Mouse (Mus musculus): Measurements from ENCODE around the gene Ssr1. TPM values are rescaled to one million over a fixed set of nuclear protein-coding genes. Genes with fewer than 3 reads are reported as not detected.

The Ssr1 gene
- 152 TPM in 2 replicates for polyA plus RNA-seq (2015; fragmentation: Nextera tagmentation; extraction: Ambion mirVana)

DNA sequence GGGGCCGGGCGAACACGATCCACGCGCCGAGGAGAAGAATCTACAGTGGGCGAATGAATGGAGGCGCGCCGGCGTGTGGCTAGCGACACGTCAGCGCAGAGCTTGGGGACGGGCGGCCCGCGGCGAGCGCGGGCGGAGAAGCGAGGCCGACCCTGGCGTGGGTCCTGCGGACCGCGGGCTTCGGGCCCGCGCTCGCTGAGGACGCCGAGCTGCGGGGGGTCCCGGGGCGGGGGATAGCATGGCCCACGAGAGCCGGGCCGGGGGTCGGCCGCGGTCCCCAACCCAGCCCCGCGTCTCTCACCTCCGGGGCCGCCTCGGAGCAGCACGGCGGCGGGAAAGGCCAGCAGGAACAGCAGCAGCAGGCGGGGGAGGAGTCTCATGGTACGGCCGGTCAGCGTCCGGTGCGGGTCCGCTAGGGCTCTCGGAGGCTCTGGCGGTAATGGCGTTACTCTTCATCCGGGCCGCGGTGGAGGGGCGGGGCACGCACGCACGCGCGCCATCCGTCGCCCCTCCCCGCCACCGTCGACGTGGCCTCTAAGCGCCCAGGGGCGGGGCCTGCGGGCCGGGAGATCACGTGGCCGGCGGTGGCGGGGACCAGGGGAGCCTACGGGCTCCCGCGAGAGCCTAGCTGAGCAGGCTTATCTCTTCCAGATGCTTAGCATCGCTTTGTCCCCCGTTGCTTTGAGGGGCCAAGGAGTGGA, at the start of gene Ssr1:
Gene Ssr1 (minus strand): TSS at position 514 of the 701 bp plus-strand sequence.
- no peaks in the 10 kb centered on the region for H3K9me3 ChIP-seq
- H3K4me1 ChIP-seq, result peaks cover 5% of the 10 kb centered on the region; the same call in 1 of the 2 replicates
- H3K4me3 ChIP-seq, result peak within 1 kb of the TSS; percentile 99
- H3K27me3 ChIP-seq, result no peaks in the 10 kb centered on the region
- peak within 1 kb of the TSS; percentile 97 for H3K27ac ChIP-seq
- peak; percentile 97 for ATAC-seq (ENCODE audit: insufficient number of reproducible peaks, low FRiP score, low TSS enrichment, low read depth)
- WGBS, result under 1% methylated on average over 81 of the region's 89 CpGs
- peaks cover 23% of the 10 kb centered on the region for H3K36me3 ChIP-seq
- peak within 1 kb of the TSS; percentile 55 for H3K4me2 ChIP-seq
- peak within 1 kb of the TSS; percentile 96 for H3K9ac ChIP-seq

- Histone ChIP-seq H3K9ac (peak overlapping the region; percentile 67), H3K4me1 (peaks cover 16% of the 10 kb centered on the region), H3K9me3 (no peaks in the 10 kb centered on the region), H3K27ac (no peak overlapping the region), H3K36me3 (peaks cover 30% of the 10 kb centered on the region), H3K4me3 (peak overlapping the region; percentile 65), H3K27me3 (no peaks in the 10 kb centered on the region), H3K4me2 (peak overlapping the region; percentile 81)
- ATAC-seq (ENCODE audit: insufficient number of reproducible peaks, low FRiP score, low TSS enrichment, low read depth), result no peak
- 37% methylated on average over 12 of the region's 12 CpGs for WGBS
These were observed 43.8 kb upstream of the Ssr1 start for GRCm38 (mm10) chr13:38037811-38038210.

GRCm38 (mm10) chr13:38037044-38037687, 43.1 kb upstream of the Ssr1 start, which contains the start of gene Cage1:
Gene Cage1 (minus strand): TSS chr13:38037069.
- H3K4me1 ChIP-seq, result peaks cover 16% of the 10 kb centered on the region
- H3K4me3 ChIP-seq, result peak within 1 kb of the TSS; percentile 65
- peak within 1 kb of the TSS; percentile 67 for H3K9ac ChIP-seq
- peak; percentile 92 for ATAC-seq (ENCODE audit: insufficient number of reproducible peaks, low FRiP score, low TSS enrichment, low read depth)
- H3K4me2 ChIP-seq, result peak within 1 kb of the TSS; percentile 81
- H3K36me3 ChIP-seq, result peaks cover 25% of the 10 kb centered on the region
- H3K9me3 ChIP-seq, result no peaks in the 10 kb centered on the region
- H3K27me3 ChIP-seq, result no peaks in the 10 kb centered on the region
- H3K27ac ChIP-seq, result peak within 1 kb of the TSS; percentile 80
- WGBS, result under 1% methylated on average over 47 of the region's 47 CpGs

GRCm38 (mm10) chr13:38036343-38037043, 42.5 kb upstream of the Ssr1 start, which contains the start of gene Riok1:
Gene Riok1 (plus strand): TSS chr13:38036995.
- Histone ChIP-seq H3K27ac (peak within 1 kb of the TSS; percentile 80), H3K27me3 (no peaks in the 10 kb centered on the region), H3K4me1 (peaks cover 16% of the 10 kb centered on the region), H3K36me3 (peaks cover 18% of the 10 kb centered on the region), H3K9me3 (no peaks in the 10 kb centered on the region), H3K9ac (peak within 1 kb of the TSS; percentile 67), H3K4me2 (peak within 1 kb of the TSS; percentile 81), H3K4me3 (peak within 1 kb of the TSS; percentile 65)
- 9% methylated on average over 37 of the region's 37 CpGs for WGBS
- ATAC-seq (ENCODE audit: insufficient number of reproducible peaks, low FRiP score, low TSS enrichment, low read depth), result 0 out of 2 replicates have a peak, but pooled peaks have one; percentile 4

DNA sequence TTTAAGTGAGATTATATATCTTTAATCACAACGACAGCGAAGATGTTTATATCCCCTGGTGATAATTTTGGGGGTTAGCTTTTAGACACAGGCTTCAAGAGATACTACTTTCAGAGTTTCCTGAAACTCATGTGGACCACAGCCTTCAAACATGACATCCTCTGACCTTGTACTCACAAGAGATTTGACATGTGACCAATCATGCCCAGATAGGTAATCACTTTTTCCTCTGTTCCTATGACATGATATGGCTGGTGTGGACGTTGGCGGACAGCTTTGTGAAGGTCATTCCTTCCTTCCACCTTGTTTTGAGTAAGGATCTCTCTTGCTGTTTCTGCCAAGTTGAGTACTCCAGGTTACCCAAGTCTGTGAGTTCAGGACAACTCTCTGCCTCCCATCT, 34.4 kb upstream of the Ssr1 start:
- Histone ChIP-seq H3K27me3 (no peaks in the 10 kb centered on the region), H3K36me3 (no peaks in the 10 kb centered on the region), H3K4me1 (no peaks in the 10 kb centered on the region), H3K27ac (no peak overlapping the region), H3K9ac (no peak overlapping the region), H3K9me3 (no peaks in the 10 kb centered on the region), H3K4me2 (no peak overlapping the region), H3K4me3 (no peak overlapping the region)
- ATAC-seq (ENCODE audit: insufficient number of reproducible peaks, low FRiP score, low TSS enrichment, low read depth), result no peak
- WGBS, result 81% methylated on average over 4 of the region's 4 CpGs

DNA sequence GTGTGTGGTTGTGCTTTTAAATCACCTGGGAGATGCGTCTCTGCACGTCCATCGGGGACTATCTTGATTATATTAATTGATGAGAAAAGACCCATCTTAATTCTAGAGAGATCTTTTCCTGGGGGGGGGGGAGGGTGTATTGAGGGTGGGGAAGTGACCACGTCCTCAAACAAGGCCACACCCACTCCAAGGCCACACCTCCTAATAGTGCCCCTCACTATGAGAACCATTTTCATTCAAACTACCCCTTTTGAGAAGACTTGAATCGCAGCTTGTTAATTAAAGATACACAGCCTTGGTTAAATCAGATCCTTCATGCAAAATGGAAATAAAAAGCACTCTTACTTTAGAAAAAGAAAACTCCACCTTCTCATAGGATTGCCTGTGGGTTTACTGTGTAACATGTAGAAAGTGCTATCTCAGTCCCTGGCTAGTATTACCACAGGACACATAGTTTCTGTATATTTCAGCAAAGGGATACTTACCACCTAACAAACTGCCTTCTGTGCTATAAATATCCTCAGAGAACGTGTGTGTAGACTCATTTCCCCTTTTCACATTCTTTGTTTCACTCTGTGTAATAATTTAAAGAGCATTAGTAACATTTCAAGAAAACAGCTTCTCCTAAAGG, 33.7 kb upstream of the Ssr1 start:
- Histone ChIP-seq H3K9me3 (no peaks in the 10 kb centered on the region), H3K4me1 (no peaks in the 10 kb centered on the region), H3K36me3 (no peaks in the 10 kb centered on the region), H3K27me3 (no peaks in the 10 kb centered on the region), H3K9ac (no peak overlapping the region), H3K4me3 (no peak overlapping the region), H3K27ac (no peak overlapping the region), H3K4me2 (no peak overlapping the region)
- ATAC-seq (ENCODE audit: insufficient number of reproducible peaks, low FRiP score, low TSS enrichment, low read depth), result no peak
- 53% methylated on average over 6 of the region's 6 CpGs for WGBS

GRCm38 (mm10) chr13:38025874-38026273, 31.9 kb upstream of the Ssr1 start:
- H3K27ac ChIP-seq, result no peak overlapping the region

DNA sequence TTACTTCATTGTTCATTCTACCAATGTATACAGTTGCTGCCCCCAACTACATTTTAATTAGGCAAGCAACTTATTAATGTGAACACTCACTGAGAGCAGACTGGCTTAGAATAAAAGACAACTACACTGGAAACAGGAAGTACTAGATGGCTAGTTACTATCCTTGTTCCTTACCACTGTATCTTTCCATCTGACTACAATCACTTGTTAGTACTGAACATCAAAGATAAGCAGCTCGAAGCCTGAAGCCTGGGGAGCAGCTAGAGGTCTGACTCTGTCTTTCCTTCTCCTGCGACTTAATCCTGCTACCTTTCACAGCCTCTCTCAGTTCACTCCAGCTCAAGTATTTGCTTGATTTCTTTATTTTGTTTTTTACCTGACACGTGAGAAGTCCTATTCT, 24.8 kb upstream of the Ssr1 start:
- ATAC-seq (ENCODE audit: insufficient number of reproducible peaks, low FRiP score, low TSS enrichment, low read depth), result no peak
- WGBS, result 68% methylated on average over 3 of the region's 3 CpGs

More at GRCm38 (mm10) chr13:38025874-38026273, 31.9 kb upstream of the Ssr1 start:
- Histone ChIP-seq H3K4me1 (no peaks in the 10 kb centered on the region), H3K4me3 (no peak overlapping the region), H3K27me3 (no peaks in the 10 kb centered on the region), H3K9ac (no peak overlapping the region), H3K36me3 (no peaks in the 10 kb centered on the region), H3K9me3 (no peaks in the 10 kb centered on the region), H3K4me2 (no peak overlapping the region)
- 45% methylated on average over 4 of the region's 4 CpGs for WGBS
- ATAC-seq (ENCODE audit: insufficient number of reproducible peaks, low FRiP score, low TSS enrichment, low read depth), result no peak

DNA sequence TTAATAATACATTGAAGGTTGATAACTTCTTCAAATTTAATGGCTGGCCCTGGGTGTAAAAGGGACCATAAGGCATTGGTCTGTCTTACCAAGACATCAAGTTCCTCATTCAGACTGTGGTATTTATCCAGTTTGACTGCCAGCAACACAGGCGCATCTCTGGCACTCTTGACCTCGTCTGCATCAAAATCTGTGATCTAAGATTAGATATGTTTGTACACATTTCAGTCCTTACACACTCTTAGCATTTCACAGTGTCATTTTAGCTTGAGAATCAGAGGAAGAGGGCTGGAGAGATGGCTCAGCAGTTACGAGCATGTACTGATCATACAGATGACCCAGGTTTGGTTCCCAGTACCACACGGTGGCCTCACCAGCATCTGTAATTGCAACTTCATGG, 21.6 kb upstream of the Ssr1 start:
- Histone ChIP-seq H3K9ac (no peak overlapping the region), H3K4me3 (no peak overlapping the region), H3K27me3 (no peaks in the 10 kb centered on the region), H3K27ac (no peak overlapping the region), H3K4me2 (no peak overlapping the region), H3K36me3 (no peaks in the 10 kb centered on the region), H3K4me1 (no peaks in the 10 kb centered on the region), H3K9me3 (no peaks in the 10 kb centered on the region)
- WGBS, result 84% methylated on average over 4 of the region's 4 CpGs
- ATAC-seq (ENCODE audit: insufficient number of reproducible peaks, low FRiP score, low TSS enrichment, low read depth), result no peak

More for the DNA sequence above, 24.8 kb upstream of the Ssr1 start:
- Histone ChIP-seq H3K27me3 (no peaks in the 10 kb centered on the region), H3K9me3 (no peaks in the 10 kb centered on the region), H3K9ac (no peak overlapping the region), H3K4me3 (no peak overlapping the region), H3K27ac (no peak overlapping the region), H3K36me3 (no peaks in the 10 kb centered on the region), H3K4me2 (no peak overlapping the region), H3K4me1 (no peaks in the 10 kb centered on the region)

DNA sequence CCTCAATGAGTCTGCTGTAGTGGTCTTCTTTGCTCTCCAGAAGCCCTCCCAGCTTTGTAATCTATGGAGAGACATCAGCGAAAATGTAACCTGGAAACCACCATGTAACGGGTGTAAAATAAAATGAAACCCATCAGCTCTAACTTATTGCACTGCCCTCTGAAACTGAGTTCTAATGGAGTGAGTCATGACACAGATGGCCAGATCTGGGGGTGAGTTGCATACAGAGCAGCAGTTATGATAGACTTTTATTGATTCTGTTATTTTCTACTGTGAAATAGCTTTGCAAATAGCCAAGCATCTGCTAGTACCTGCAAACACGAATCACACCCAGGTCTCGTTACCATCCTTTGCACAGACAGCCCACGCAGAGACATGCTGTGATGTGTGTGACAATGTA, 18.4 kb upstream of the Ssr1 start:
- Histone ChIP-seq H3K4me2 (no peak overlapping the region), H3K4me3 (no peak overlapping the region), H3K4me1 (no peaks in the 10 kb centered on the region), H3K36me3 (no peaks in the 10 kb centered on the region), H3K27me3 (no peaks in the 10 kb centered on the region), H3K9ac (no peak overlapping the region), H3K9me3 (no peaks in the 10 kb centered on the region), H3K27ac (no peak overlapping the region)
- ATAC-seq (ENCODE audit: insufficient number of reproducible peaks, low FRiP score, low TSS enrichment, low read depth), result no peak
- 80% methylated on average over 5 of the region's 5 CpGs for WGBS

- no peaks in the 10 kb centered on the region for H3K27me3 ChIP-seq
- H3K4me2 ChIP-seq, result no peak overlapping the region
- 83% methylated on average over 5 of the region's 5 CpGs for WGBS
- H3K36me3 ChIP-seq, result no peaks in the 10 kb centered on the region
- no peak overlapping the region for H3K9ac ChIP-seq
- no peak for ATAC-seq (ENCODE audit: insufficient number of reproducible peaks, low FRiP score, low TSS enrichment, low read depth)
- H3K9me3 ChIP-seq, result no peaks in the 10 kb centered on the region
- no peak overlapping the region for H3K27ac ChIP-seq
- H3K4me1 ChIP-seq, result no peaks in the 10 kb centered on the region
- no peak overlapping the region for H3K4me3 ChIP-seq
These were observed 16.5 kb upstream of the Ssr1 start for GRCm38 (mm10) chr13:38010444-38010910.

All from limb, embryonic 15.5 days (tissue).